Mouse (Mus musculus) skeletal muscle tissue, adult 2 months (tissue): ENCODE measurements around the gene Fmnl2.

Source experiments
- DNase-seq: peaks from one replicate; pipeline ENCODE4 v3.0.0-alpha.2; 2012; ENCODE audit warnings: low read depth, low spot score

The Fmnl2 gene

DNA sequence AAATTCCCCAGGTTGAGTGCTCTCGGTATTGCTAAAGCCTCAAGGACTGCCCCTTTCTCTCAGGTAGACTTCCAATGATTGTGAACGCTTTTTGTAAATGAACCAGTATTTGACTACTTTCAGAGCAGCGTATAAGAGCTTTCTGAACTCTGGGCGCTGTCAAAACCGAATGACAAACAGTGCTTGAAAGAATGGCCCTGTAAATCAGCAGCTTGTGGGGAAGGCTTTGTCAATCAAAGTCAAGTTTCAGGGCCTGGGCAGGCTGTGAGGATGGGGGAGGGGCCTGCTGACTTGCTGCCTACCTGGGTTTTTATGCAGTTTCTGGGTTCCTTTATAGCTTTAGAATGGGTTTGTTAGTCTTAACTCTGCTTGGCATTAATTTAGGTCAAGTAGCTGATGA is 56.1 kb downstream of the Fmnl2 start:
- DNase-seq, result no peak

GRCm38 (mm10) chr2:52915536-52915935 is 57.9 kb downstream of the Fmnl2 start:
- DNase-seq, result no peak

DNA sequence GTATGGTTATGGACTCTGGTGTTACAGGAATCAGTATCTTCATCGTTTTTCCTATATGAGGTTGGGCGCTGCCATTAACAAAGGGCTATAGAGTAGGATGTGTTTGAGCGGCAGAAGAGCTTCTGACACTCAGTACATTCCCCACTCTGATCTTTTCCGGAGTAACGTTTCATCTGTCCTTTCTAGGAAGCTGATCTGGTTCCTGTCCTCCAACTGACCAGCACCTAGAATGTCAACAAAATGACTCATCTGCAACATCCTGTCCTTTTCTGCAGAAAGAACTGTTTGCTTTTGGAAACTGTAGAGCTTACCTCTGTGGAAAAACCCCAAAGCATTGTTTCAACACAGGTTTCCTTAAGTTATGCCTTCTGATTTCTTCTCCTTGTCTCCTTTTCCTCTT is 60.4 kb downstream of the Fmnl2 start:
- peak; percentile 20 for DNase-seq

DNA sequence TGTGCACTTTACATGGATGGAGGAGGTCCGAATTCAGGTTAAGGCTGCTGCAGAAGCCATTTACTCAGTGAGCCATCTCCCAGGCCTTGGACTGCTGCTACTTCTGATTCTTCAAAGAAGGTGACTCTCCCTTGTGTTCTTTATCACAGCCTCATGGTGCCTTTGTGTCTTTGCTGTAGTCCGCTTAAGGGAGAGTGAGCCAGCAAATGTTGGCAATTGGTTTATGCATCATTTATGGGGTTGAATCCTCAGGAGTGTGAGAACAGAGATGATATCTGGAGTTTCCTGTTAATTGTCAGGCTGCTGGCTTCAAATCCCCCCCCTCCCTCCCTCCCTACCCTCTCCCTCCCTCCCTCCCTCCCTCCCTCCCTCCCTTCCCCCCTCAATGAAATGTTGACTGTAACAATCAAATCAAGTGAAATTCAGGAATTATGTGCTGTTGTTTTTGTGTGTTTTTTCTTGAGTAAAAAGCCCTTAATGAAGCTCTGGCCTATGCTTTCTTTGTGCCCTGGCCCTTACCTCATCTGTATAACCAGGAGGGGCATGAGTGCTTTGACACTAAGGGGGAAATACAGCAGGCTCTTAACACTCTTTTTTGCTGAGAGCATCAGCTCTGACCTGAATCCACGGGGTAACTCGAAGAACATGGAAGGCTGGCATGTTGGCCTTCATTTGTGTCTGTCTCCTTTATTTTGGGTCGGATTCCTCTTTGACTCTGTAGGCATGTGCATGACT is 63.2 kb downstream of the Fmnl2 start:
- no peak for DNase-seq

DNA sequence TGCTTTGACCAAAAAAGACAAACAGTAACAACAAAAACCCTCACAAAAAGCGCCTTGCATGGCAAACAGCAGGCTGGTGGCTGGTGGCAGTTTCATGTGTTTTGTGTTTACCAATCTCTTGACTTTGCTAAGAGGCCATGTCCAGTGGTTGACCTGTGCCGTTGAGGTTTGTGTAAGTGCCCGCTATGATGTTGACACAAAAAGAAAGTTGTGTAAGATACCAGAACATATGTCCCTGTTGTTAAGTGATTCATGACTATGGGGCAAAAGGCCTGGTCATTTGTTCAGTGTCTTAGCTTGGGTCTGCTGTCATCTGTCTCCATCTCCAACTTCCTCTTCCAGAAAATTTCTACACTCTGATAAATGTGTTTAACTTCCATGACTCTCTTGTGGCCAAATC is 67.4 kb downstream of the Fmnl2 start:
- no peak for DNase-seq

- DNase-seq, result no peak
Measured at GRCm38 (mm10) chr2:52927381-52927780, 69.7 kb downstream of the Fmnl2 start.

DNA sequence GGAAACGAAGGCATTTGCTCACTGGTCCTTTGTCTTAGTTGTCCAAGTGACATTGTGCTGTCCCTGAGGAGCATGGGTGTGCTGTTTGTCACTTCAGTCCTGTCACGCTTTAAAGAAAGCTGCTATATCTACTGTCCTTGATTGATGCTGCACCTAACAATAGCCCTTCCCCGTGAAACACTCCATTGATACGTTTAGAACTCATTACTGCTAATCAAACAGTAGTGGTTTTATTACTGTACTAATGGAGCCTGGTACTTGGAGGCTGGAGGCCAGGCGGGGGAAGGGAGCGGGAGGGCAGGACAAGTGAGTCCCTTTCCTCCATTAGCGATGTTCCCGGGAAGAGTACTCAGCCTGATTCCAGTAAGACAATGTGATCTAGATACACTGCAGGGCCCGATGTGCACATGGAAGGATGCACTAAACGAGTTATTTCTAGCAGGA is 70.2 kb downstream of the Fmnl2 start:
- DNase-seq, result no peak

DNA sequence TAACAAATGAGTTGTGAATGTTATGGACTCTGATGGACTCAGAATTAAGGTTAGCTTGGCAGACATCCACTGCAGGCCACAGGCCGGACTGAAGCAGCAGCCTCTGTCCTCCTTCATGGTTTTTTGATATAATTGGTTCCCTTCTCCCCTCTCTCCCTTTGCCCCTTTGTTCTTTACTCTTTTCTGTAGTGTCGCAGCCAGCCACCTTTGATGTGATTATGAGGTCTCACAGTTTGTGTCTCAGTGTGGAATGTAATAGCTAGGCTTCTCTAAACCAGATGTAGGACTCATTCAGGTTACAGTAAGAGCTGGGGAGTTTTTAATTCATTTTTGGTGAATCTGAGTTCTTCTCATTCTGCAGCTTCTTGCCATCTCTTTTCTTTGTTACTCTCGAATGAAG is 70.7 kb downstream of the Fmnl2 start:
- no peak for DNase-seq

DNA sequence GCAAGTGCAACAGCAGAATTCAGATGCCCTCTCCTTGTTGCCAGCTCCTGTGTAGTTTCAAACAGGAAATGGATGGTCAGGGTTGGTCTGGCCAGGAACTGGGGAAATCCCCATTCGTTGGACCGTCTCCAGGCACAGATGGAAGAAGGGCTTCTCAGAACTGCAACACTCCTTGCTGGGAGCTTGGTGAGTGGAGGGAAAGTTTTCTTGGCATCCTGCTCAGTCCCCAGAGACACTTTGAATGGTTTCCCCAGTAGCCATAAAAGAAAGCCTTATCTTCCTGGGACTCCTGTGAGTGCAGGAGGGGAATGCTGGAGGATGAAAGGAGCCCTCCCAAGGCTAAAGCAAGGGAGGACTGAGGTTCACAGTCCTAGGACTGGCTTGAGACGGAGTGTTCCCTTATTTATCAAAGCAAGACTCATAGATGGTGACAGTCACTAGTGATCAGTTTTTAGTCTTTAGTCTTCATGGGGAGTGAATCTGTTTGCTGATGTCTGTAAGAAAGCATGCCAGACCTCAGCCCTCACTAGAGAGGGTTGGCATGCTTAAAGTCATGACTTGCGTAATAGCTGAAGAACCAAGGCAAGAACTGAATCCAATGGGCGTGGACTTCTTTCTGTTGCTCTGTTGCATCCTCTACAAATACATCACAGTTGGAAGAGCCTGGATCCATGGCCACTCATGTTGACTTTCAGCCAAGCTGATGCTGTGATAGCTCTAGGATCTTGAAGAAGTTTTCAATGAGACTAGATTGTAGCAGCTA is 72.6 kb downstream of the Fmnl2 start:
- peak; percentile 70 for DNase-seq

DNA sequence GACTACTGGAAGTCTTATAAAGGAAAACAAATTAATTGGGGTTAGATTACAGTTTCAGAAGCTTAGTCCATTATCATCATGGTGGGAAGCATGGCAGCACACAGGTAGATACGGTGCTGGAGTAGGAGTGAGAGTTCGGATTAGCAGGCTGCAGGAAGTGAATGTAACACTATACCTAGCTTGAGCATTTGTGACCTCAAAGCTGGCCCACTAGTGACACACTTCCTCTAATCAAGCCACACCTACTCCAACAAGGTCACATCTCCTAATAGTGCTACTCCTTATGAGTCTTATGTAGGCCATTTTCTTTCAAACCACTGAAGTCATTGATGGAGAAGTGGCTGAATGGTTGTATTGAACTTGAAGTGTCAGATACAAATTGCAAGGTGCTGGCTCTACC is 73.7 kb downstream of the Fmnl2 start:
- no peak for DNase-seq

DNA sequence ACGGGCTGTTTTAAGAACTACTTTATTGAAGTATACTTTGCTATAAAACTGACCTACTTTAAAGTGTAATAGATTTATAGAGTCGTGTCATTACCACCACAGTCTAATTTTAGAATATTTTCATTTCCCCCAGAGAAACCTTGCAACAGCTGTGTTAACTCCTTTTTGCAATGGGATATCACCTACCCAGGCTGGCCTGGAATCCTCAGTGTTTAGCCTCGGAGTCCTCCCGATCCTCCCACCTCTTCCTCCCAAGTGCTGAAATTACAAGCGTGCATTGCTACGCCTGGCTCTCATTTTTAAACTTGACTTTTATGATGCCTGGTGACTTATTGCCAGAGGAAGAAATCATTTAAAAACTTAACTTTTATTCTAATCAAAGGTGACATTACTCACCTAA is 78.2 kb downstream of the Fmnl2 start:
- DNase-seq, result peak; percentile 58

DNA sequence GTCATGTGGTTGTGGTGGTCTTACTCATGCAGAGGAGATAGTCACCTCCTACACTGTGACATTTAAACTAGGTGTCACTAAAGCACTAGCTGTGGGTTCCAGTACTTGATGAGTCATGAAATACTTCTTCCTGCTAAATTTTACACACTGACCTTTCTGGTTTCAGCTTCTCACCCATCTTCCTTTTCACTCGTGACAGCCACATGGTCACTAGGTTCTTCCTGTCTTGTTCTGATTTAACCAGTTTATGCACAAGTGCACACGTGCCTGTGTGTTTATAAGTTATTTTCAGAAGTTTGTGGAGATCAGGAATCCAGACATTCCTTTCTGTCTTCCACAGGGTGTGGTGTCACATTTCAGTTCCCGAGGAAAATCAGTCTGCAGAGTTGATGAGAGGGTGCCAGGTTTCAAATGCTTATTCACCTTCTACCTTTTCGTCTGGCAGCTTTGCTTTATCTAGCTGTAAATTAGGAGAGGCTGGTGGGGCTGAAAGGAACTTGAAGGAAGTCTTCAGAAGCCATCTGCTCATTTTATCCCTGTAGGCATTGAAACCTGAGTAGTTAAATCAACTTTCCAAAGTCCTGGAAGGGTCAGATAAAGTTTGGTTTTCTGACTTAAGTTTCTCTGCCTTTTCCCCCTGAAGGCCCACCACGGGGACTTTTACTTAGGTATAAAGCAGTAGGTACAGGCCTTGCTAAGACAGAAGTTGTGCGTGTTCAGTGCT is 80.9 kb downstream of the Fmnl2 start:
- no peak for DNase-seq

DNA sequence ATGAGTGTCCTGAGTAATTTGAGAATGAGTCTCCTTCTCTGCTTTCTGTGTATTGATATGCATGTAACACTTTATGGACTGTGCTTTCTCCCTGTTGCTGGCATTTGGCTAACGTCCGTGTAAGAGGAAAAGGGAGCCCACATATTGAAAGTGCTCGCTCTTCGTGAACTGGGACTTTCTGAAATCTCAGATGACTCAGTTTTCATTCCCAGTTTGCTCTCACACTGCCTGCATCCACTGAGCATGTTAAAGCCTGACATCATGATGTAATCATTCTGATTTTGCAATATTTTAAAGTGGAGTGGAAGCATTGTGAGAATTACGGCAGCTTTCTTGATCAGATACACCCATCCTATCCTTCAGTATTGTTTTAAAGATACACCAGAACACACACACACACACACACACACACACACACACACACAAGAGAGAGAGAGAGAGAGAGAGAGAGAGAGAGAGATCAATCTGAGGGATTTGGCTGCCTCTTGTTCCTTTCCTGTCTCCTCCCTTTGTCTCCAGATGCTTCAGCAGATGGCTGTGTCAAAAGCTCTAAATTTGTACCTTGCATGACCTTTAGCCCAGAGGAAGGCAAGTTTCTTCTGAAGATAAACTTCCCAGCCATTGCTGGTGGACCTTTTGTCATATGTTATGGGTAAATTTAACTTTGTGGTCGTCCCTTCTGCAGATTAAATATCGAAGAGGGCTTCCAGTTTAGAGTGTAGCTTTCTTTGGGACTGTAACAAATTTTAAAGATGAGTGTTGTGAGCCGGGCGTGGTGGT is 86.2 kb downstream of the Fmnl2 start:
- peak; percentile 48 for DNase-seq

- DNase-seq, result no peak
Measured at GRCm38 (mm10) chr2:52944594-52944993, 86.9 kb downstream of the Fmnl2 start.

DNA sequence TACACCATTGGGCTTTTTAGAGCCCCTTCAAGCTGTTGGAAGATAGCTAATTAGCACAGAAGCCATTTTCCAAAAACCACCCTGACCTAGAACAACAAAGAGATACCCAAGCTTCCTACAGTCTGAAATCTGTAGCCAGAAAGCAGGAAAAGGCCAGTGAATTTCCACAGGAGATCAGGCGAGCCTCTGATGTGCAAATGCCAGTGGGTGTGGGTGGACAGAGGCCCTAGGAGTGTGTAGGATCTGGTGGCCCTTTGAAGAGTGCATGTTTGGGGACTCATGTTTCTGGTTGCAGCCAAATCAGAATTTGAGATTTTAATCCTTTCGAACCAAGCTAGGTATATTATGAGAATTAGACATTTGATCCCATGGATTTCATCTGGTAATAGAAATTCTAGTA is 88.4 kb downstream of the Fmnl2 start:
- no peak for DNase-seq

- no peak for DNase-seq
Measured at GRCm38 (mm10) chr2:52946524-52947186, 89.0 kb downstream of the Fmnl2 start.

GRCm38 (mm10) chr2:52948406-52948805 is 90.7 kb downstream of the Fmnl2 start:
- no peak for DNase-seq

GRCm38 (mm10) chr2:52949556-52949955 is 91.9 kb downstream of the Fmnl2 start:
- DNase-seq, result no peak

GRCm38 (mm10) chr2:52950226-52950625 is 92.6 kb downstream of the Fmnl2 start:
- DNase-seq, result no peak

DNA sequence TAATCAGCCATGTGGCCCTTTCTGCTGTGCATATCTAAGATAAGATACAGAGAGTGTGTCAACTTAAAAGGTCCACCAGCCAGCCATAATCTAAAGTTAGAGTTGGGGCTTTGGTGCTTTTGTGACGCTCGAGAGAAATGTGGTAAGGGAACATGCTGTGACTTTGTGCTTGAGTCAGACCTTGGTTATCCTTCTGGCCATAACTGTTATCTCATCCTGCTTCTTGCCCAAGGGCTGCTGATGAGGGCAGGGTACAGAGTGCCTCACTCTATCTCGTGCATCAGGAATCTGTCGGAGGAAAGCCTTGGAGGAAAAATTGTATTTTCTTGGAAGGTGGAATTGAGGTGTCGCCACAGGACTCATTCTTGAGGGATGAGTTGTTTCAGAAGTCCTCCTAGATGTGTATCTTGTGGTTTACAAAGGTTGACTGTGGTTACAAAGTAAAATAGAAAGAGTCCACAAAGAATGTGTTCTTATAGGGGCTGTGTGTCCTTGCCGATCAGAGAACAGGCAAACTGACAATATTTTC is 94.6 kb downstream of the Fmnl2 start:
- no peak for DNase-seq

- DNase-seq, result peak; percentile 87
Measured at GRCm38 (mm10) chr2:52955090-52955489, 97.4 kb downstream of the Fmnl2 start.
